25 mouse cellular contexts compared by ENCODE assay signal in the genomic region with DNA sequence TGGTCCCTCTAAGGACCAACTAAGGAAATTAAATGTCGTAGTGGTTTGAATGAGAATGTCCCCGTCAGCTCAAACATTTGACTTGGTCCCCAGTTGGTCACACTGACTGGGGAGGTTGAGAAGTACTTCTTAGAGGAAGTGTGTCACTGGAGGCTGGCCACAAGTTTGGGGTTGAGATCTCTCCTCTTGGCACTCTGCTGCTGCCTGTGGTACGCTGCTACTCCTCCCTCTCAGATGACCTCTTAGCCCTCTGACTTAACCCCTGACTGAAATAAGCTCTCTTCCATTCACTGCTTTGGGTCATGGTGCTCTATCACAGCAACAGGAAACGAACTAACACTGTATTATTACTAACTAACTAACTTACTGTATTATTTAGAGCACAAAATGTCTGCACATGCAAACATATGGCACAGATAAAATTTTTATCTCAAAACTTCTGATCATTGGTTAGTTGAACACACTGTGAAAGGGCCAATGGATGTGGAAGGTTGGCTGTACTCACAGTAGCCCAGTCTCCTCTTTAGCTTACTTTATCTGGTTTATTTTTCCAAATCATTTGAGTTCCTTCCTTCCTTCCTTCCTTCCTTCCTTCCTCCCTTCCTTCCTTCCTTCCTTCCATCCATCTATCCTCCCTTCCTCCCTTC. TPM values are rescaled to one million over a fixed set of nuclear protein-coding genes. Genes with fewer than 3 reads are reported as not detected.
DNase-seq lines count a peak whose midpoint lies in the region; ATAC-seq lines count a peak whose summit lies in the region.
"Had no signal": no experiment of that assay in that cellular context is flagged by ENCODE, and none has a peak within 500 bp of the region (broad histone marks: within the 10 kb centered on the region; RNA-seq: fewer than 3 reads in every experiment).

No protein-coding gene starts in this region.

- WGBS in liver, embryonic 16.5 days (ENCODE audit: insufficient replicate concordance), result 40% methylated on average over 4 of the region's 4 CpGs
- WGBS in hindbrain, embryonic 14.5 days, result 79% methylated on average over 4 of the region's 4 CpGs

- H3K36me3 ChIP-seq in liver, embryonic 16.5 days (ENCODE audit: control insufficient read depth, insufficient read depth), result no peaks in the 10 kb centered on the region
- H3K36me3 ChIP-seq in hindbrain, embryonic 14.5 days (replicated peaks; ENCODE audit: control insufficient read depth, insufficient read depth), result no peaks in the 10 kb centered on the region
- H3K36me3 ChIP-seq: heart, embryonic 15.5 days; hindbrain, embryonic 10.5 days; limb, embryonic 13.5 days; lung, embryonic 15.5 days; midbrain, embryonic 15.5 days; neural tube, embryonic 15.5 days had no signal

- peak overlapping the region; percentile 18; the same call in 1 of the 2 replicates for H3K4me2 ChIP-seq in liver, embryonic 16.5 days (ENCODE audit: low read depth, low read length)
- H3K4me2 ChIP-seq in hindbrain, embryonic 14.5 days (replicated peaks), result no peak overlapping the region
- H3K4me2 ChIP-seq: heart, embryonic 15.5 days; limb, embryonic 13.5 days; lung, embryonic 15.5 days; midbrain, embryonic 15.5 days; neural tube, embryonic 15.5 days had no signal

- peaks cover 16% of the 10 kb centered on the region for H3K4me1 ChIP-seq in liver, embryonic 16.5 days (ENCODE audit: control insufficient read depth, low read depth, low read length)
- no peaks in the 10 kb centered on the region for H3K4me1 ChIP-seq in hindbrain, embryonic 14.5 days (replicated peaks; ENCODE audit: control insufficient read depth, insufficient read depth, low read length)
- H3K4me1 ChIP-seq: heart, embryonic 15.5 days; hindbrain, embryonic 10.5 days; limb, embryonic 13.5 days; lung, embryonic 15.5 days; midbrain, embryonic 15.5 days; neural tube, embryonic 15.5 days had no signal

- H3K27ac ChIP-seq in liver, embryonic 16.5 days (ENCODE audit: low read length), result peak overlapping the region; percentile 76
- H3K27ac ChIP-seq in hindbrain, embryonic 14.5 days, result no peak overlapping the region
- H3K27ac ChIP-seq: gastrocnemius, adult 2 months; heart, embryonic 15.5 days; hindbrain, embryonic 10.5 days; layer of hippocampus, adult 2 months; limb, embryonic 13.5 days; lung, embryonic 15.5 days; macrophage; midbrain, embryonic 15.5 days; neural tube, embryonic 15.5 days had no signal

- peak; percentile 69 to 76 for ATAC-seq in hematopoietic stem cell, adult 5-6 weeks (replicated peaks in 1 of 2; ENCODE audit: insufficient read depth in 1 of 2, low FRiP score in 2 of 2, low TSS enrichment in 1 of 2, low read depth in 1 of 2, poor library complexity in 2 of 2, severe bottlenecking in 2 of 2)
- ATAC-seq in liver, embryonic 16.5 days (ENCODE audit: low read depth), result peak; percentile 82
- ATAC-seq in hindbrain, embryonic 14.5 days (ENCODE audit: low FRiP score), result no peak
- ATAC-seq in cerebellum, adult (ENCODE audit: insufficient number of reproducible peaks, low FRiP score, low TSS enrichment), result no peak
- ATAC-seq: midbrain, embryonic 15.5 days had no signal

- no peak overlapping the region for H3K9ac ChIP-seq in liver, embryonic 16.5 days (ENCODE audit: low read depth, low read length)
- no peak overlapping the region for H3K9ac ChIP-seq in hindbrain, embryonic 14.5 days
- H3K9ac ChIP-seq: heart, embryonic 15.5 days; limb, embryonic 13.5 days; lung, embryonic 15.5 days; midbrain, embryonic 15.5 days; neural tube, embryonic 15.5 days had no signal

- DNase-seq in spleen, adult 12 weeks (ENCODE audit: low spot score), result peak; percentile 11
- DNase-seq in spleen, adult 18-20 months, result no peak
- no peak for DNase-seq in hindbrain, embryonic 14.5 days (ENCODE audit: low spot score)
- no peak for DNase-seq in right cerebral cortex, postnatal 25 days
- DNase-seq in urinary bladder, postnatal 14 days (ENCODE audit: low spot score), result no peak
- DNase-seq: adrenal gland, adult 2 months; cerebellum, postnatal 14 days; embryo, embryonic 11 days; gastrocnemius, adult 2 months; kidney, adult 18-20 months; kidney, postnatal 14 days; layer of hippocampus, postnatal 36 days; thymus, postnatal 36 days had no signal

- no peaks in the 10 kb centered on the region for H3K27me3 ChIP-seq in liver, embryonic 16.5 days (ENCODE audit: control insufficient read depth, insufficient read depth, low read depth, low read length)
- no peaks in the 10 kb centered on the region for H3K27me3 ChIP-seq in hindbrain, embryonic 14.5 days (ENCODE audit: control insufficient read depth, insufficient read depth, low read length)
- H3K27me3 ChIP-seq: CH12.LX; heart, embryonic 15.5 days; limb, embryonic 13.5 days; lung, embryonic 15.5 days; midbrain, embryonic 15.5 days; neural tube, embryonic 15.5 days had no signal

- no peak overlapping the region for H3K4me3 ChIP-seq in liver, embryonic 16.5 days (ENCODE audit: low read depth, low read length)
- no peak overlapping the region for H3K4me3 ChIP-seq in hindbrain, embryonic 14.5 days (replicated peaks; ENCODE audit: low read length)
- H3K4me3 ChIP-seq: gastrocnemius, adult 2 months; heart, embryonic 15.5 days; hindbrain, embryonic 10.5 days; layer of hippocampus, adult 2 months; limb, embryonic 13.5 days; lung, embryonic 15.5 days; midbrain, embryonic 15.5 days; neural tube, embryonic 15.5 days had no signal

- no peaks in the 10 kb centered on the region for H3K9me3 ChIP-seq in liver, embryonic 16.5 days (replicated peaks; ENCODE audit: control insufficient read depth, low read length)
- H3K9me3 ChIP-seq in hindbrain, embryonic 14.5 days (ENCODE audit: control insufficient read depth, low read length), result no peaks in the 10 kb centered on the region
- H3K9me3 ChIP-seq: heart, embryonic 15.5 days; hindbrain, embryonic 10.5 days; limb, embryonic 13.5 days; lung, embryonic 15.5 days; midbrain, embryonic 15.5 days; neural tube, embryonic 15.5 days had no signal

RNA-seq across cellular contexts. Expression of a gene that starts 20.1 kb away (rescaled TPM):
- 2.0 and 20.6 TPM in 2 replicates for total RNA-seq in hematopoietic stem cell, adult 5-6 weeks (2017)
- 120 and 126 TPM in 2 replicates for polyA plus RNA-seq in liver, embryonic 16.5 days (2015; fragmentation: Nextera tagmentation; extraction: Ambion mirVana)
- 0.63 and 1.2 TPM in 2 replicates for polyA plus RNA-seq in hindbrain, embryonic 14.5 days (2014; fragmentation: Nextera tagmentation; extraction: Ambion mirVana)
- polyA plus RNA-seq: macrophage had no signal

Comparison
In these comparisons a context has a peak if more than half of its experiments do, and no peak if none do; other contexts are left out.
1. ATAC-seq: peak in hematopoietic stem cell, adult 5-6 weeks (2 of 2) and liver, embryonic 16.5 days (single experiment); none in hindbrain, embryonic 14.5 days (single experiment) and cerebellum, adult (single experiment).
2. RNA of a gene that starts 20.1 kb away (polyA plus RNA-seq): 120 to 126 TPM in liver, embryonic 16.5 days; 0.63 to 1.2 TPM in hindbrain, embryonic 14.5 days; every median in the first group is over 10 times any median in the second.